Mouse (Mus musculus): ENCODE measurements around the gene Cdyl.

Gene Cdyl

GRCm38 (mm10) chr13:35794774-35795173 lies 135.1 kb downstream of the Cdyl start:
- in situ Hi-C loops (cut with MboI; ENCODE audit: unreplicated experiment in 2 of 2), result loop anchor here in 1 of 2 experiments (25.0 kb wide), 1 partner anchor 1518 kb away; no protein-coding TSS in a partner anchor

- in situ Hi-C loops (cut with MboI; ENCODE audit: unreplicated experiment in 2 of 2), result loop anchor here in 1 of 2 experiments (25.0 kb wide), 1 partner anchor 1516 kb away; no protein-coding TSS in a partner anchor
Observed at GRCm38 (mm10) chr13:35795887-35796286, 136.3 kb downstream of the Cdyl start.

DNA sequence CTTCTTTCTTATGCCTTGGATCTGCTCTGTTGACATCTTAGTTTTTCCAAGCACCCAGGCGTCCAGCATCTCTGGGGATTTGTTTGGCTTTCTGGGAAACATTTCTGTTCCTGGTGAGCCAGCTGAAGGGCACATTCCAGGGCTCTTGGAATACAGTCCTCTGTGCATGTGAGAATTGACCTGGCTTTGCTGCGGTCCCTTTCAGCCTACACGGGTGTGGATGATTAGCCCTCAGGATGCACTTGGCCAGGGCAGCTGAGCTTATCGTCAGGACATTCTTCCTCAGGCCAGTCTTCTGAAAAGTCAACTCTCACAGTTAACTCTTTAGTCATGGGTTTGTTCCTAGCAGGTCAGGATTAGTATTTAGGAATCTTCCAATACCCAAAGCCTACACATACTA lies 136.7 kb downstream of the Cdyl start:
- in situ Hi-C loops (cut with MboI; ENCODE audit: unreplicated experiment in 2 of 2), result loop anchor here in 1 of 2 experiments (25.0 kb wide), 1 partner anchor 1516 kb away; no protein-coding TSS in a partner anchor

- in situ Hi-C loops (cut with MboI; ENCODE audit: unreplicated experiment in 2 of 2), result loop anchor here in 1 of 2 experiments (25.0 kb wide), 1 partner anchor 1514 kb away; no protein-coding TSS in a partner anchor
Observed at GRCm38 (mm10) chr13:35797811-35798522, 138.3 kb downstream of the Cdyl start.

DNA sequence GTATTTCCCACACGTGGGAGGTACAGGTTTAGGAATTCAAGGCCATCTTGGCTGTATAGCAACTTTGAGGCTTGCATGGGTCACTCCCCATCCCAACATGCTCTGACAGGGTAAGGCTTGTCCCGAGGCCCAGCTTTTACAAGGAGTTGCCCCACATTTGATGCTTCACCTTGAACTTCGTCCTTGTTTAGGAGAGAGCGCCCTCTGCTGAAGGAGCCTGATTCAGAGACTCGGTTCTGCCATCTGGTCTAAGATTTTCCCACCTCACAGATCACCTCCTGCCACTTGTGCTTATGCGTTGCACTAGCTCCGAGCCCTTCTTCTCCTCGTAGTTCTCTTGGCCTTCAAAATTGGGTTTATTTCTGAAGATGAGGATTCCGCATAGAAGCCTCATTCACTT lies 139.0 kb downstream of the Cdyl start:
- in situ Hi-C loops (cut with MboI; ENCODE audit: unreplicated experiment in 2 of 2), result loop anchor here in 1 of 2 experiments (25.0 kb wide), 1 partner anchor 1514 kb away; no protein-coding TSS in a partner anchor

- in situ Hi-C loops (cut with MboI; ENCODE audit: unreplicated experiment in 2 of 2), result no loop called here
Observed at GRCm38 (mm10) chr13:35800270-35800669, 140.6 kb downstream of the Cdyl start.

GRCm38 (mm10) chr13:35805727-35806126 lies 146.1 kb downstream of the Cdyl start:
- in situ Hi-C loops (cut with MboI; ENCODE audit: unreplicated experiment in 2 of 2), result no loop called here

DNA sequence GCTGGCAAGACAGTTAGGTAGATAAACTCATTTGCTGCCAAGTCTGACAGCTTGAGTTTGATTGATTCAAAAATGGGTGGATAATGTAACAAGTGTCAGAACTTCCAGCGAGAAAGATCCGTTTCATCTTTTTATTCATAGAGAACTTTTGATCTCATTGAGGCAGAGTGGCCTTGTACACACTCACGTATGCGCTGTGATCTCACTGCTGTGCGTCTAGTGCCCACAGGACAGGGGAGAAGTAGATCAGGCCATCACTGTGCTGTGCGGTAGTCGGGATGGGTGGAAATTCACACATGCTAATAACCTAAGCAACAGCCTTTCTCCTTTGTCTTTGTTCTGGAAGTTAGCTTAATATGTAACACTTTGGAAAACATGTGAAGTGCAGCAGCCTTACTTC lies 146.5 kb downstream of the Cdyl start:
- in situ Hi-C loops (cut with MboI; ENCODE audit: unreplicated experiment in 2 of 2), result no loop called here

- in situ Hi-C loops (cut with MboI; ENCODE audit: unreplicated experiment in 2 of 2), result no loop called here
Observed at GRCm38 (mm10) chr13:35807016-35807415, 147.4 kb downstream of the Cdyl start.

- in situ Hi-C loops (cut with MboI; ENCODE audit: unreplicated experiment in 2 of 2), result no loop called here
Observed at GRCm38 (mm10) chr13:35807525-35807924, 147.9 kb downstream of the Cdyl start.

- in situ Hi-C loops (cut with MboI; ENCODE audit: unreplicated experiment in 2 of 2), result no loop called here
Observed at GRCm38 (mm10) chr13:35807940-35808339, 148.3 kb downstream of the Cdyl start.

DNA sequence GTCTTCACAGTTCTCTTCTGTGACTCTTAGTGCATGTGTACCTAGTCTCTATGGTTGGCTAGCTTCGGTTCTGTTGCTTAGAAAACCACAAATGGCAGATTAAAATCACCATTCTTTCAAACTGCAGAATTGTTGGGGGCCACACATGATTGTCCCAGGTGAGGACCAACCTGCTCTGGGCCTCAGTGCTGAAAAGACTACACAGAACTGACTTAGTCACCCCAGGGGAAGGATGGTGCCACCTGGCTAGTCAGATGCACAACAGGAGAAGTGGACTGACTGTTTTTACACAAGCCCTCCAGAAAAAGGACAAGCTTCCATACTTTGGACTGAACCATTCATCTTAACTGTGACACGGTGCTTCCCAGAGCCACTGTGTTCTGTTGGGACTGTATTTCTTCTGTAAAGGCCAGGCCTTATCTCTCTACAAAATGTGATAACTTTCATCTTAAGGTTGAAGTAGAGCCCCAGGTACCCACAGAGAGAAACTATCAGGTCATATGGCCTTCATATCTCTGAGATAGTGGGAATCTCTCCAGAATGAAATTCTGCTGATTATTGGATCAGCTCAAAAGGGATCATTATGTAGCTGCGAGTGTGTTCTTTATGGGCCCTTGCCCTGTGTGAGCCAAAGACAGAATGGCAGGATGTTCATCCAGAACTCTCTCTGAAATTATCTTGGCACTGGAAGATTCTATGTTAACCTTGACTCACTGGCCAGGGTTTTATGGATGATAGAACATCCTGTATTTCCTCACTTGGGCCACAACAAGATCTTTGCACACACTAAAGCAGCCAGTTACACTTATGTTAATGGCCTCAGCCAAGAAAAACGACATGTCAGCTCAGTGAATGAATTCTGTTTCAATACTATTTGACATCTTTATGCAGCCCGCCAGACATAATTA lies 149.9 kb downstream of the Cdyl start:
- in situ Hi-C loops (cut with MboI; ENCODE audit: unreplicated experiment in 2 of 2), result loop anchor here in 1 of 2 experiments (10.0 kb wide), 1 partner anchor 95 kb away; the partner anchor contains the start of gene Rpp40

GRCm38 (mm10) chr13:35810160-35810537 lies 150.5 kb downstream of the Cdyl start:
- in situ Hi-C loops (cut with MboI; ENCODE audit: unreplicated experiment in 2 of 2), result loop anchor here in 1 of 2 experiments (10.0 kb wide), 1 partner anchor 95 kb away; the partner anchor contains the start of gene Rpp40

DNA sequence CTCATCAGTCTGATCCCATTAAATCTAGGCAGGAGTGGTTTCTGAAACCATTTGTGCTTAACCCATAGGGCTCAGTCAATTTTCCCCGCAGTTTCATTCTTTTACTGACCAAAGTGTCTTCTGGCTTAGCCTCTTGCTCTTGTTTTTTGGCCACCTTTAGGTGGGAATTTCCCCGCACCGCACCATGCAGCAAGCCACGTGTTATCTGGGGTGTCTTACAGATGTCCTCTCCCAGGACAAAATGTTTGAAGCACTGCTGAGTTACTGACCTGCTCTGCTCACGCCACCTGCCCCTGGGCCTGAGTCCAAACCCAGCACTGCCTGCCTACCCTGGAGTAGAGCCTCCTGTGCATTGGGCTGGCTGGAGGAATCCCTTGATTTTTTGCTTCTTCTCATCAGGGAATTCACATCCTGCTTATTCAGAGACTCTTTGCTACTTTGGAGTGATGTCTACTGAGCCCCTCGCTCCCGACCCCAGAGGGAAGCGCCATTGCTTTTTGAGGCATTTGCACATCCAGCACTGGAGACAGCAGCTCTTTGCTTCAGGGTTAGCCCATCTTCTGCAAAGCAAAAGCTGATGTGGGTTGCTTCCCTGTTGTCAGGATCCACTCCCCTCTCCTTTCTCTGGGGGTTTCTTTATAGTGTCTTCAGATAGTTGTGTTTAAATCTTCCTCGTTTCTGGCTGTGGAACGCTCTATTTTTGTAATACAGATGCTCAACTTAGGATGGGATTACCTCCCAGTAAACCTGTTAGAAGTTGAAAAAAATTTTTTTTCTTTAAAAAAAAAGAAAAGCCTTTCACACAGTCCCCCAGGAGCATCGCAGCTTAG lies 151.9 kb downstream of the Cdyl start:
- in situ Hi-C loops (cut with MboI; ENCODE audit: unreplicated experiment in 2 of 2), result loop anchor here in 1 of 2 experiments (10.0 kb wide), 1 partner anchor 93 kb away; the partner anchor contains the start of gene Rpp40

DNA sequence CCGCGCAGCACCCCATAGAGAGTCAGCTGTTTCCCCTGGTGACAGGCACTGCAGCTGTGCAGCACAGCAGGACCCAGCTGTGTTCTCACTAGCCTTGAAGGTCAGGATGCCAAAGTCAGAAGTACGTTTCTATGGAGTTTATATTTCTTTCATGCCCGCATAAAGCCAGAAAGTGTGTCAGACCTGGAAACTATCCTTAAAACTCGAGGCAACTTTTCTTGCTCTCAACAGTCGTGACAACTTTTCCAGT lies 152.5 kb downstream of the Cdyl start:
- in situ Hi-C loops (cut with MboI; ENCODE audit: unreplicated experiment in 2 of 2), result loop anchor here in 1 of 2 experiments (10.0 kb wide), 1 partner anchor 93 kb away; the partner anchor contains the start of gene Rpp40

DNA sequence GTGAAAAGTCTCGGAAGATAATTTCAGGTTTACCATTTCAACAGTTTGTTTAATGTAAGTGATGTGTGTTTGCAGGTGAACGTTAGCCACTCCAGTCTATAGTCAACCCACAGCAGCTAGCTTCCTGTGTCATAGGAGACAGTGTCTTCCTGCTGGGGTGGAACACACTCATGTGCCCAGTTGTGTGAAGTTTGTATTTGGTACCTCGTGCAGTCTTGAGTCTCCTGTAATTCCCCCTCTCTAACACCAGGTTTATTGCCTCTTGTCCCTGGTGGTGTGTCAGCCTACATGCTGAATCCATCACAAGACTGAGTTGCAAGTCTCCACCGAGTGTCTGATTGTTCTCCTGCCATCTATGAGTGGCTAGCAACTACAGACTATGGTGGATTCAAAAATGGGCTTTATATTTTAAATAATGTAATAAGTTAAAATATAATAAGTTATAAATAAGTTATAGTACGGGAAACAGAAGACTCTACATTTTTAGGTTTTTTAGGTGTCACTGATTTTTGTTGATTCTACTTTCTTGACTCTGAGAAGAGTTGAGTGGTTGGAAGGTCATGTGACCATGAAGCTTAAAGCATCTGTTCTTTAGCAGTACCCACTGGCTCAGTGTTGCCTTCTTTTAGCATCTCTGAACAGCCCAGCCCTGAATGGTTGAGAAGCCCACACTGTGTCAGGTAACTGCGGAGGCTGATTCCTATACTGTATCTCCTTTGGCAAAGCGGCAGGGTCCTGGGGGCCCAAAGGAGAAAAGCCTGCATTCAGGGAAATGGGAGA lies 153.9 kb downstream of the Cdyl start:
- in situ Hi-C loops (cut with MboI; ENCODE audit: unreplicated experiment in 2 of 2), result loop anchor here in 1 of 2 experiments (10.0 kb wide), 1 partner anchor 91 kb away; the partner anchor contains the start of gene Rpp40

- in situ Hi-C loops (cut with MboI; ENCODE audit: unreplicated experiment in 2 of 2), result loop anchor here in 1 of 2 experiments (10.0 kb wide), 1 partner anchor 90 kb away; the partner anchor contains the start of gene Rpp40
Observed at GRCm38 (mm10) chr13:35815205-35815726, 155.6 kb downstream of the Cdyl start.

- in situ Hi-C loops (cut with MboI; ENCODE audit: unreplicated experiment in 2 of 2), result loop anchor here in 1 of 2 experiments (10.0 kb wide), 1 partner anchor 89 kb away; the partner anchor contains the start of gene Rpp40
Observed at GRCm38 (mm10) chr13:35815782-35816368, 156.2 kb downstream of the Cdyl start.
